Mouse (Mus musculus) CH12.LX (cell line): Measurements from ENCODE around the gene Rdh11. TPM values are rescaled to one million over a fixed set of nuclear protein-coding genes. Genes with fewer than 3 reads are reported as not detected.

Experiments
- DNase-seq: peaks from one replicate; pipeline ENCODE4 v3.0.0-alpha.2; 2013; ENCODE audit errors: extremely low read depth
- H3K27ac ChIP-seq: 2 replicates; pipeline ENCODE4 v1.5.1; 2012; ENCODE audit warnings: low read depth, mild to moderate bottlenecking, control low read depth, moderate library complexity; ENCODE audit not compliant: insufficient read depth
- H3K27me3 ChIP-seq: replicated peaks from 2 replicates; pipeline ENCODE3; 2012; ENCODE audit warnings: inconsistent platforms
- H3K36me3 ChIP-seq, 2 experiments: replicated peaks in 1 of 2; 2 replicates each; pipeline versions ENCODE3 to v1.6.1; 2012; ENCODE audit warnings: inconsistent platforms in 1 of 2, low read length in 1 of 2, mild to moderate bottlenecking in 1 of 2, mixed read lengths in 1 of 2, moderate library complexity in 1 of 2; ENCODE audit not compliant: control insufficient read depth in 1 of 2, insufficient read depth in 1 of 2
- H3K4me1 ChIP-seq, 2 experiments: 2 replicates each; pipeline ENCODE4 v1.6.1; 2012; ENCODE audit warnings: inconsistent platforms in 1 of 2, moderate library complexity in 1 of 2; ENCODE audit not compliant: insufficient read depth in 2 of 2, control insufficient read depth in 1 of 2
- H3K4me2 ChIP-seq: 2 replicates; pipeline ENCODE4 v1.6.1; 2012; ENCODE audit warnings: low read depth, mild to moderate bottlenecking, control low read depth; ENCODE audit not compliant: poor library complexity, insufficient read depth, severe bottlenecking
- H3K4me3 ChIP-seq, 3 experiments: fragments of 150-350 bp in 1 of 3; sonication (generic) in 1 of 3; replicated peaks in 1 of 3; 2 replicates each; pipeline versions ENCODE3 to v1.5.1; 2011 to 2012; ENCODE audit warnings: low read depth in 2 of 3, low read length in 2 of 3, mild to moderate bottlenecking in 2 of 3, moderate library complexity in 2 of 3, control low read depth in 1 of 3, improper control_type of control experiment in 1 of 3, inconsistent platforms in 1 of 3, mixed read lengths in 1 of 3; ENCODE audit not compliant: poor library complexity in 1 of 3
- H3K79me2 ChIP-seq: replicated peaks from 2 replicates; pipeline ENCODE4 v1.6.1; 2012; ENCODE audit warnings: mild to moderate bottlenecking, moderate library complexity; ENCODE audit not compliant: control insufficient read depth, poor library complexity, insufficient read depth, severe bottlenecking; ENCODE audit errors: extremely low read depth
- H3K9ac ChIP-seq: 2 replicates; pipeline ENCODE4 v1.6.1; 2012; ENCODE audit warnings: low read depth, mild to moderate bottlenecking, control low read depth, moderate library complexity; ENCODE audit not compliant: insufficient read depth
- H3K9me3 ChIP-seq: replicated peaks from 2 replicates; pipeline ENCODE3; 2012; ENCODE audit warnings: low read length, inconsistent platforms, mixed read lengths
- BHLHE40 ChIP-seq: IDR thresholded peaks from 2 replicates; pipeline ENCODE4 v1.6.1; 2011; ENCODE audit warnings: mild to moderate bottlenecking, low read depth, low read length, improper control_type of control experiment
- CHD1 ChIP-seq: IDR thresholded peaks from 2 replicates; pipeline ENCODE4 v1.6.1; 2012; ENCODE audit warnings: low read depth, low read length, improper control_type of control experiment, inconsistent platforms
- CHD2 ChIP-seq: IDR thresholded peaks from 2 replicates; pipeline ENCODE4 v1.6.1; 2011; ENCODE audit warnings: low read length, improper control_type of control experiment
- CTCF ChIP-seq, 2 experiments: IDR thresholded peaks in 1 of 2; conservative IDR thresholded peaks in 1 of 2; 2 replicates each; pipeline ENCODE4 v1.5.1; 2011 to 2012; ENCODE audit warnings: low read depth in 2 of 2, low read length in 2 of 2, improper control_type of control experiment in 1 of 2, inconsistent platforms in 1 of 2, mild to moderate bottlenecking in 1 of 2, moderate library complexity in 1 of 2
- E2F4 ChIP-seq: IDR thresholded peaks from 2 replicates; pipeline ENCODE4 v1.6.1; 2011; ENCODE audit warnings: low read depth, low read length, improper control_type of control experiment; ENCODE audit not compliant: insufficient replicate concordance
- ELF1 ChIP-seq: IDR thresholded peaks from 2 replicates; pipeline ENCODE4 v1.6.1; 2014; ENCODE audit warnings: low read depth, mild to moderate bottlenecking, inconsistent platforms, low read length, improper control_type of control experiment
- IRF4 ChIP-seq: IDR thresholded peaks from 2 replicates; pipeline ENCODE4 v1.6.1; 2014; ENCODE audit warnings: low read depth, mild to moderate bottlenecking, inconsistent platforms, low read length, improper control_type of control experiment
- MAX ChIP-seq: IDR thresholded peaks from 2 replicates; pipeline ENCODE4 v1.6.1; 2011; ENCODE audit warnings: low read length, improper control_type of control experiment
- MAZ ChIP-seq: IDR thresholded peaks from 2 replicates; pipeline ENCODE4 v1.6.1; 2012; ENCODE audit warnings: low read depth, mild to moderate bottlenecking, inconsistent platforms, low read length, improper control_type of control experiment, moderate library complexity
- MEF2A ChIP-seq: IDR thresholded peaks from 2 replicates; pipeline ENCODE4 v1.6.1; 2014; ENCODE audit warnings: low read depth, mild to moderate bottlenecking, inconsistent platforms, low read length, improper control_type of control experiment, borderline replicate concordance
- MXI1 ChIP-seq: IDR thresholded peaks from 2 replicates; pipeline ENCODE4 v1.6.1; 2011; ENCODE audit warnings: mild to moderate bottlenecking, low read depth, low read length, improper control_type of control experiment
- MYC ChIP-seq: IDR thresholded peaks from 2 replicates; pipeline ENCODE4 v1.6.1; 2011; ENCODE audit warnings: low read depth, mild to moderate bottlenecking, improper control_type of control experiment, low read length
- NELFE ChIP-seq: IDR thresholded peaks from 2 replicates; pipeline ENCODE4 v1.6.1; 2011; ENCODE audit warnings: low read depth, low read length, improper control_type of control experiment
- RCOR1 ChIP-seq: conservative IDR thresholded peaks from 2 replicates; pipeline ENCODE4 v1.6.1; 2012; ENCODE audit warnings: low read depth, mild to moderate bottlenecking, inconsistent platforms, low read length, improper control_type of control experiment
- UBTF ChIP-seq: IDR thresholded peaks from 2 replicates; pipeline ENCODE4 v1.6.1; 2012; ENCODE audit warnings: low read depth, mild to moderate bottlenecking, inconsistent platforms, low read length, improper control_type of control experiment, moderate library complexity
- dilution Hi-C: fragments of 300-500 bp; cut with MboI; formaldehyde crosslinking; loops from 2 replicates; pipeline ENCODE4 v1.14.3; 2020; ENCODE audit warnings: low sequenced_read_pairs; ENCODE audit not compliant: extremely low pct_unique_long_range_greater_than_20kb, extremely low pct_ligation_motif_present
- in situ Hi-C: fragments of 300-500 bp; cut with MboI; formaldehyde crosslinking; loops from 3 replicates; pipeline ENCODE4 v1.14.3; 2019; ENCODE audit warnings: low sequenced_read_pairs, low pct_ligation_motif_present, low pct_unique_long_range_greater_than_20kb, mixed read lengths
- polyA plus RNA-seq: library from polyadenylated mRNA; unstranded; fragments of >175 nt; gene quantifications from 2 replicates; pipeline ENCODE4 v1.2.1, GENCODE M21; 2012; ENCODE audit warnings: low read depth; ENCODE audit not compliant: insufficient read length
- total RNA-seq, 2 experiments: library from RNA; depleted of rRNA; stranded (reverse); fragments of 300-350 nt in 1 of 2; fragments of >200 nt in 1 of 2; gene quantifications; 2 replicates each; pipeline ENCODE4 v1.2.3; 2012 to 2014

Gene Rdh11
- total and polyA plus RNA-seq, 3 experiments = 46.3 to 121 (median 47.4) TPM

DNA sequence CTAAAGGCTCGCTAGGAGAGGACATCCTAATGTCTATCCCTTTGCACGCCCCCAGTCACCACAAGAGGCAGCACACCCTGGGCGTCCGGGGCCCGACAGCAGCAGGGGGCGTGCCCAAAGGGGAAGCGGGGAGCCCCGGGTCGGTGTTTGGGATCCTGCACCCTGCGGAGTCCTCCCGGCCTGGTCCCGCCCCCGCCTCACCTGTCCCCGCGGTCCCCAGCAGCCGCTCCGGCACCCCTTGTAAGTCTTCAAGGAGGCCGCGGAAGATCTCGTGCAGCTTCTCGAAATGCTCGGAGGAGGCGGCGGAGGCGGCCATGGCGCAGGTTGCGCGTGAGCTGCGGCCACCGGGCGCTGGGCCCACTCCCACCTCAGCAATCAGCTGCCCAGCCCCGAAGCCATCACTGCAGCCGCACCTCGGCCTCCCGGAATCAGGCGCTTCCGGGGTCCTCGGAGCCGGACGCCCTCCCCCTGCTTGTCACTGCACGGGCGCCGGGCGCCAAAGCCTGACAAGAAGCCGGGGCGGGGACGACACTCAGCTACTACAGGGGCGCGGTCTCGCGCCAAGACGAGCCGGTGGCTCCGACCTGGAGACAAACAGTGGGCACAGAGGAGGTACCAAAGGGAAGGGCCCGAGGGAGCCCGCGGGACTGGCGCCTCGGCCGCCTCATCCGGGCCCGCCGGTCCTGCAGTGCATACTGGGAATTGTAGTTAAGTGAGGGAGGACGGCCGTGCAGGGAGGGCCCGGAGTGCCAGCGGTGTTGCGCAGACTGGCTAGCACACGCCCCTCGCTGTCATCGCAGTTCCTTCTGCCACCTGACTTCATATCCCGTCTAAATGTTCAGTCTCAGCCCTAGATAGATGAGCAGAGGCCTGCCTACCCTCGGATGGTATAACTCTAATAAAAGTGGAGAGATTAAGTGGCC, 19.8 kb downstream of the Rdh11 start, which contains the start of gene Vti1b (continued):
- TF ChIP-seq CTCF (conservative IDR thresholded peaks at IDR 0.05 in 1 of 2, IDR thresholded peaks at IDR 0.05 in 1 of 2; ENCODE audit: low read depth in 2 of 2, low read length in 2 of 2) = peak in 1 of 2 experiments; percentile 61; a peak in 2 of 4 replicates

DNA sequence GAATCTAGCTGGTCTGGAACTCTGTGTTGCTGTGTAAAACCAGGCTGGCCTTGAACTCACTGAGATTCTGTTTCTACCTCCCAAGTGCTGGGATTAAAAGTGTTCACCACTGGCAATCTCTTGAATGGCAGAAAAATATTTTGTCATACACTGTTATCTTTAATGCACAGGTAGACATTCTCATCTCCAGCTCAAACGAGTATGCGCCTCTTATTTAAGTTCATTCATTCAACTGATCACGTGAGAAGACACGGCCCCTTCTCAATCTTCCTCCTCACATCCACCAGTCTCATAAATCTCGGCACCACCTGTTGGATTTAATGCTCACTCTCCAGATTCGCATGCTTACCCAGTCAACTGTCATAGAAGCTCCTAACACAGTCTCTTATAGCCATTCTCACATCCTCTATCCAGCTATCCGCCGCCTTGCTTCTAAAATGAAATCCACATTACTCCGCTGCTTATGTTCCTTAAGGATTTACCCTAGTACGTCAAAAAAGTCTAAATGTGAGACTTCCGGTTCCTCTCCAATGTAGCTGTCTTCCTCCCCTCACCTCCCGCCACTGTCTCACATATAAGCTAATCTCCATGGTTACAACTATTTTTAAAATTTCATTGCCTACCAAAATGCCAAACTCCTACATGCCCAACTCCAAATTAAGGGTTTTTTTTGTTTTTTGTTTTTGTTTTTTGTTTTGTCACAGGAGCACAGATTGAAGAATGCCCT, 20.7 kb downstream of the Rdh11 start:
- Histone ChIP-seq H3K9me3 (no peaks in the 10 kb centered on the region), H3K9ac (peak overlapping the region; percentile 61), H3K27ac (no peak overlapping the region), H3K36me3 (peaks cover 9 to 59% of the 10 kb centered on the region in 2 experiments), H3K79me2 (peaks cover 39% of the 10 kb centered on the region), H3K27me3 (no peaks in the 10 kb centered on the region), H3K4me1 (peaks cover 0 to 29% of the 10 kb centered on the region in 2 experiments; a peak in 2 of 4 replicates), H3K4me2 (peak overlapping the region; percentile 88), H3K4me3 (peak overlapping the region; percentile 61 to 92 (median 81))
- in situ Hi-C loops (no loop called here), dilution Hi-C loops (no loop called here)
- DNase-seq = peak; percentile 42
- TF ChIP-seq MAX (no peak), MEF2A (no peak), BHLHE40 (peak; percentile 60), UBTF (no peak), MAZ (no peak)

DNA sequence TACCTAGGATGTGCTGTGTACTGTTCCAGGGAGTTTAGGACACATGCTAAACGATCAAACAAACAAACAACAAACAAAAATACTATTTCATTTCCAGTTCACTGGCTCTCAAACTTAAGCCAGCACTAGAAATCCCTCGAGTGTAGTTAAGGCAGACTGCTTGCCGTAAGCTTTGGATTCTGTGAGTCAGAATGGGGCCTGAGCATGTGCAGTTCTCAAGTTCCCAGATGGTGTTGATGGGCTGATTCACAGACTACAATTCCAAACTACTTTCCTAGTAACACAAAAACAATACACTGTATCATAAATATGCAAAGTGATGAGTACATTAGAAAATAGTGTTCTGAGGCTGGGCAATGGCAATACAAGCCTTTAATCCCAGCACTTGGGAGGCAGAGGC, 21.7 kb downstream of the Rdh11 start:
- Histone ChIP-seq H3K4me2 (0 out of 2 replicates have a peak overlapping the region, but pooled peaks have one; percentile 5), H3K9ac (no peak overlapping the region), H3K27me3 (no peaks in the 10 kb centered on the region), H3K36me3 (peaks cover 9 to 59% of the 10 kb centered on the region in 2 experiments), H3K4me1 (peaks cover 0 to 29% of the 10 kb centered on the region in 2 experiments; a peak in 2 of 4 replicates), H3K27ac (no peak overlapping the region), H3K9me3 (no peaks in the 10 kb centered on the region), H3K79me2 (peaks cover 39% of the 10 kb centered on the region), H3K4me3 (no peak overlapping the region)
- in situ Hi-C loops (no loop called here), dilution Hi-C loops (no loop called here)
- peak; percentile 8 for DNase-seq
- TF ChIP-seq ELF1 = no peak
- no peak for TF ChIP-seq CHD2
- TF ChIP-seq CHD1 = no peak
- no peak for TF ChIP-seq RCOR1
- TF ChIP-seq NELFE = no peak
- no peak for TF ChIP-seq MXI1
- no peak for TF ChIP-seq MYC
- no peak for TF ChIP-seq IRF4
- TF ChIP-seq MEF2A = no peak
- no peak for TF ChIP-seq E2F4
